Mouse (Mus musculus) bone marrow, adult 2 months (tissue): ENCODE data around the gene Syt17. TPM values are rescaled to one million over a fixed set of nuclear protein-coding genes. Genes with fewer than 3 reads are reported as not detected.
"Not testable (repeated sequence)": the region's sequence is repeated elsewhere in the genome, so short reads cannot be mapped to it uniquely, and the experiment has no call there.

Experiments
- H3K27ac ChIP-seq: fragments of 200-500 bp; 2 replicates; pipeline ENCODE4 v1.5.1; 2012; ENCODE audit warnings: low read depth, mild to moderate bottlenecking, control low read depth, inconsistent platforms, low read length; ENCODE audit not compliant: control insufficient read depth, poor library complexity, insufficient read depth
- H3K4me1 ChIP-seq: fragments of 200-500 bp; 2 replicates; pipeline ENCODE4 v1.6.1; 2011; ENCODE audit warnings: low read length; ENCODE audit not compliant: control insufficient read depth, insufficient read depth
- H3K4me3 ChIP-seq: fragments of 200-500 bp; replicated peaks from 2 replicates; pipeline ENCODE3; 2011; ENCODE audit warnings: mild to moderate bottlenecking, low read depth, low read length, control low read depth; ENCODE audit not compliant: control insufficient read depth
- CTCF ChIP-seq: fragments of 200-500 bp; IDR thresholded peaks from 2 replicates; pipeline ENCODE4 v1.5.1; 2011; ENCODE audit warnings: low read length, control low read depth; ENCODE audit not compliant: control insufficient read depth, insufficient read depth
- POLR2A ChIP-seq: fragments of 200-500 bp; IDR thresholded peaks from 2 replicates; pipeline ENCODE4 v1.6.1; 2011; ENCODE audit warnings: low read depth, mild to moderate bottlenecking, control low read depth, low read length, borderline replicate concordance; ENCODE audit not compliant: control insufficient read depth
- WGBS: fragments of 180-500 bp; shearing (Covaris S2); methylation state at CpG from one replicate; pipeline ENCODE4 v1.1.7; 2018; 5-methylcytosine and 5-hydroxymethylcytosine counted together
- polyA plus RNA-seq: library from polyadenylated mRNA; stranded (reverse); fragments of >200 nt; gene quantifications from 2 replicates; pipeline ENCODE4 v1.2.4, GENCODE M21; 2011; ENCODE audit warnings: low replicate concordance; ENCODE audit not compliant: missing spikeins, insufficient read depth, insufficient read length

Syt17 gene
- polyA plus RNA-seq, 1 experiment = 0.85 TPM

DNA sequence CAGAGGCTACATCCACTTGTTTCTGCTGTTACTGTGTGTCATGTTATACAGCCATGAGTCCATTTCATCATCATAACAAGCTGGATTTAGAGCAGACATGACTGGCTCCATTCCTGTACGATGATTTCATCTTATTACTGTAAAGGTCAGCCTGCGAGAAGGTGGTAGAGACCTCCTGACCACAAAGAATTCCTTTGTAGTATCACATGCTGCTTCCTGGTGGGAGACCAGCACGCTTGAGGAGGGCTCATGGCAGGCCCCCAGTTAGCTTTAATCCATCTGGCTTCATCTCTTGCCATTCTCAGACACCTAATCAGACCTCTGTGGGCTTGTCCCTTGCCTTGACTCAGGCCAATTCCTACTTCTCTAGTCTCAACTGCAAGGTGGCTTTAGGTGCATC is 85.8 kb downstream of the Syt17 start:
- 54% methylated on average over 3 of the region's 3 CpGs for WGBS
- TF ChIP-seq CTCF (no peak), POLR2A (no peak)
- H3K4me3 ChIP-seq = no peak overlapping the region
- H3K27ac ChIP-seq = no peak overlapping the region
- H3K4me1 ChIP-seq = no peaks in the 10 kb centered on the region

GRCm38 (mm10) chr7:118358977-118359376 is 89.0 kb downstream of the Syt17 start:
- Histone ChIP-seq H3K4me1 (no peaks in the 10 kb centered on the region), H3K4me3 (no peak overlapping the region), H3K27ac (no peak overlapping the region)
- TF ChIP-seq CTCF (no peak), POLR2A (no peak)
- 46% methylated on average over 3 of the region's 3 CpGs for WGBS

DNA sequence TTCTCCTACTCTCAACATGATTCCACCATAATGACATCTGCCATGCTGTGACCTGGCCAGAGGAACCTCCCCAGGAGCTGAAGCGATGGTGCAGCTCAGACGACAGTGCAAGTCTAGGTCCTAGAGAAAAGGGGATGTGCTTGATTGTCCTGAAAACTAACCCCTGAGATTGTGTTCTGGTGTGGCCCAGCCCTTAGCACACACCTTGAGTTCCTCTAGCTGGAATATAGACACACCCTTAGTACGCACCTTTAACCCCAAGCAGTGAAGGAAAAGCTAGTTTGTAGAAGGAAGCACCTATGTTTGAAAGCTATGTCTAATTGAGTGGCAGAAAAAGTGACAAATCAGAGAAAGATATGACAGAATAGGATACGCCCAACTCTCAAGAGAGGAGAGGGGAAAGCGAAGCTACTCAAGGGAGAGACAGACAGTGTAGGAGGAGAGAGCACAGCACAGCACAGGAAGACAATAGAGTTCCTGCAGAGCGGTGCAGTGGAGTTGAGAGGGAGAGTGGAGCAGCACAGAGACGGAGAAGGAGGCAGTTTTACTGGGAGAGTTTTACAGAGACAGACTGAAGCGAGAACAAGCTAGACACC is 91.5 kb downstream of the Syt17 start:
- H3K27ac ChIP-seq, H3K4me1 ChIP-seq, H3K4me3 ChIP-seq: not testable (repeated sequence)
- 77% methylated on average over 8 of the region's 8 CpGs for WGBS

GRCm38 (mm10) chr7:118350840-118351239 is 97.2 kb downstream of the Syt17 start:
- H3K4me1 ChIP-seq = peaks cover 1% of the 10 kb centered on the region
- H3K27ac ChIP-seq = no peak overlapping the region
- no peak overlapping the region for H3K4me3 ChIP-seq
- 57% methylated on average over 2 of the region's 2 CpGs for WGBS
- TF ChIP-seq POLR2A (no peak), CTCF (no peak)

- no peak overlapping the region for H3K4me3 ChIP-seq
- TF ChIP-seq POLR2A = no peak
- TF ChIP-seq CTCF = no peak
- peaks cover 1% of the 10 kb centered on the region for H3K4me1 ChIP-seq
- 41% methylated on average over 2 of the region's 2 CpGs for WGBS
- no peak overlapping the region for H3K27ac ChIP-seq
Measured at GRCm38 (mm10) chr7:118346943-118347342, 101.1 kb downstream of the Syt17 start.

GRCm38 (mm10) chr7:118346432-118346831 is 101.6 kb downstream of the Syt17 start:
- Histone ChIP-seq H3K4me1 (peaks cover 1% of the 10 kb centered on the region), H3K27ac (no peak overlapping the region), H3K4me3 (no peak overlapping the region)
- no peak for TF ChIP-seq CTCF
- no peak for TF ChIP-seq POLR2A
- WGBS = 5% methylated on average over 2 of the region's 2 CpGs

- no peak overlapping the region for H3K4me3 ChIP-seq
- TF ChIP-seq CTCF (no peak), POLR2A (no peak)
- WGBS = 72% methylated on average over 3 of the region's 3 CpGs
- H3K27ac ChIP-seq = no peak overlapping the region
- H3K4me1 ChIP-seq = peaks cover 1% of the 10 kb centered on the region
Measured at GRCm38 (mm10) chr7:118345396-118345795, 102.6 kb downstream of the Syt17 start.

GRCm38 (mm10) chr7:118344701-118345100 is 103.3 kb downstream of the Syt17 start:
- H3K4me3 ChIP-seq = no peak overlapping the region
- 33% methylated on average over 9 of the region's 9 CpGs for WGBS
- H3K4me1 ChIP-seq = peaks cover 1% of the 10 kb centered on the region
- H3K27ac ChIP-seq = no peak overlapping the region
- TF ChIP-seq CTCF = no peak
- TF ChIP-seq POLR2A = no peak

Other genes with a start within 250 kb of the Syt17 start
- gene Smg1, start 204.6 kb downstream of the Syt17 start, polyA plus RNA-seq = 10.8 and 18.2 TPM in 2 replicates
- 4.8 and 13.8 TPM in 2 replicates for gene Itpripl2, start 43.8 kb upstream of the Syt17 start, polyA plus RNA-seq
- gene Coq7, start 85.1 kb upstream of the Syt17 start, polyA plus RNA-seq = 19.2 and 55.1 TPM in 2 replicates
- 0.36 and 0.55 TPM in 2 replicates for gene Tmc7, start 136.5 kb upstream of the Syt17 start, polyA plus RNA-seq
- gene Tmc5, start 149.1 kb upstream of the Syt17 start, polyA plus RNA-seq = not detected in 2 replicates